Mouse (Mus musculus) ES-E14 (cell line): Measurements from ENCODE around the gene Hist2h2ac.

Experiments used
- CHD2 ChIP-seq: IDR thresholded peaks from 2 replicates; pipeline ENCODE4 v1.6.1; 2014; ENCODE audit warnings: mild to moderate bottlenecking, low read depth, low read length, inconsistent platforms
- HCFC1 ChIP-seq: IDR thresholded peaks from 2 replicates; pipeline ENCODE4 v1.6.1; 2012; ENCODE audit warnings: low read length, inconsistent platforms, borderline replicate concordance; ENCODE audit not compliant: insufficient read depth
- ZC3H11A ChIP-seq: IDR thresholded peaks from 2 replicates; pipeline ENCODE4 v1.6.1; 2012; ENCODE audit warnings: low read depth, mild to moderate bottlenecking, inconsistent platforms, low read length, borderline replicate concordance
- ZNF384 ChIP-seq: IDR thresholded peaks from 2 replicates; pipeline ENCODE4 v1.6.1; 2012; ENCODE audit warnings: low read depth, low read length, inconsistent platforms

DNA sequence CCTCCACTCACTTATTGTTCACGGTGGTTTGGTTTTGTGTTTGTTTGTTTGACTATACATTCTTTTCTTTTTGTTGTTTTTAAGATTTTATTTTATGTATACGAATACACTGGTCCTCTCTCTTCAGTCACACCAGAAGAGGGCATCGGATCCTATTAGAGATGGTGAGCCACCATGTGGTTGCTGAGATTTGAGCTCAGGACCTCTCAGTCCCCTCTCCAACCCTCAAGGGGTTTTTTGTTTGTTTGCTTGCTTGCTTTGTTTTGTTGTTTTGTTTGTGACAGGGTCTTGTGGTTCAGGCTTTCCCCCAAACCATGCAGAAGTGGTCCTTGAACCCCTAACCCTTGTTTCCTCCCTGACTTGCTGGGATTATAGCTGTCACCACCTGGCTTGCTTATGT, 40.9 kb upstream of the Hist2h2ac start:
- TF ChIP-seq HCFC1 (no peak), CHD2 (no peak), ZNF384 (no peak), ZC3H11A (no peak)
